Mouse (Mus musculus) layer of hippocampus, adult 9-11 months (tissue): ENCODE results near the gene Endog.

Source experiments
- DNase-seq: peaks from one replicate; pipeline ENCODE4 v3.0.0; 2022

Endog gene

GRCm38 (mm10) chr2:30212169-30212545 lies 40.9 kb downstream of the Endog start:
- no peak for DNase-seq

GRCm38 (mm10) chr2:30212951-30213350 lies 41.7 kb downstream of the Endog start:
- DNase-seq, result no peak

GRCm38 (mm10) chr2:30214745-30215144 lies 43.5 kb downstream of the Endog start:
- no peak for DNase-seq

GRCm38 (mm10) chr2:30215493-30215892 lies 44.2 kb downstream of the Endog start:
- no peak for DNase-seq

GRCm38 (mm10) chr2:30216293-30216692 lies 45.0 kb downstream of the Endog start:
- DNase-seq, result no peak
